Mouse (Mus musculus): ENCODE results near the gene Zc3hav1.

DNA sequence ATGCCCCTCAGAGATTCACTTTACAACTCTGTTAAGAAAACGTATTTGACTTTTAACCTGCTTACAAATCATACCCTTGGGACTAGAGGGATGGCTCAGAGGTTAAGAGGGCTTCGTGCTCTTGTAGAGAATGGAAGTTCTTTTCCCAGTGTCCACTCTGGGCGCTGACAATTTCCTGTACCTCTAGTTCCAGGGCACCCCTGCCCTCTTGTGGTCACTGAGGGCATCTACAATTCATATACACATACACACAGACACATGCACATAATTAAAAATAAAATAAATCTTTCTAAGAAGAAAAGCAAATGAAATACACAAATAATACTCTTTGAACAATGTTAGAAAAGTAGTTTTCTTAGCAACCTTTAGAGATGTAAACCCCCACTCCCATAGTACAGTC is 15.5 kb upstream of the Zc3hav1 start:
- TF ChIP-seq POLR2A (IDR thresholded peaks at IDR 0.05; ENCODE audit: low read depth, low read length), result no peak
- peak; percentile 20; the same call in 1 of the 2 replicates for TF ChIP-seq CTCF (IDR thresholded peaks at IDR 0.05; ENCODE audit: extremely low read depth, insufficient read length, insufficient replicate concordance, low read depth, low read length)

Measured in small intestine, adult 2 months (tissue).